Mouse (Mus musculus): ENCODE results near the gene Polr1d.

The Polr1d gene

GRCm38 (mm10) chr5:147131912-147132311, 55.1 kb downstream of the Polr1d start:
- in situ Hi-C loops (cut with MboI, MseI): no loop called here

- in situ Hi-C loops (cut with MboI, MseI): no loop called here
These were observed 56.8 kb downstream of the Polr1d start for GRCm38 (mm10) chr5:147133662-147134061.

GRCm38 (mm10) chr5:147134341-147135088, 57.7 kb downstream of the Polr1d start:
- in situ Hi-C loops (cut with MboI, MseI): no loop called here

GRCm38 (mm10) chr5:147135089-147135446, 58.2 kb downstream of the Polr1d start:
- in situ Hi-C loops (cut with MboI, MseI): no loop called here

- in situ Hi-C loops (cut with MboI, MseI): no loop called here
These were observed 59.1 kb downstream of the Polr1d start for GRCm38 (mm10) chr5:147135994-147136393.

GRCm38 (mm10) chr5:147147340-147147739, 70.5 kb downstream of the Polr1d start:
- in situ Hi-C loops (cut with MboI, MseI): no loop called here

GRCm38 (mm10) chr5:147154806-147155371, 78.0 kb downstream of the Polr1d start:
- in situ Hi-C loops (cut with MboI, MseI): no loop called here

GRCm38 (mm10) chr5:147155449-147156133, 78.7 kb downstream of the Polr1d start:
- in situ Hi-C loops (cut with MboI, MseI): no loop called here

GRCm38 (mm10) chr5:147156376-147156775, 79.5 kb downstream of the Polr1d start:
- in situ Hi-C loops (cut with MboI, MseI): no loop called here

- in situ Hi-C loops (cut with MboI, MseI): no loop called here
These were observed 80.6 kb downstream of the Polr1d start for GRCm38 (mm10) chr5:147157441-147157840.

- in situ Hi-C loops (cut with MboI, MseI): no loop called here
These were observed 82.5 kb downstream of the Polr1d start for GRCm38 (mm10) chr5:147159320-147159719.

GRCm38 (mm10) chr5:147159792-147160191, 82.9 kb downstream of the Polr1d start:
- in situ Hi-C loops (cut with MboI, MseI): no loop called here

Measured in T-helper 2 cell (primary cell).